Mouse (Mus musculus): ENCODE measurements around the gene Gm21992. TPM values are rescaled to one million over a fixed set of nuclear protein-coding genes. Genes with fewer than 3 reads are reported as not detected.

The Gm21992 gene
- polyA plus RNA-seq, 1 experiment from 2014 or later: 26.7 TPM

- peaks cover 95% of the 10 kb centered on the region for H3K36me3 ChIP-seq
- WGBS: 94% methylated on average over 6 of the region's 6 CpGs
- no peak overlapping the region for H3K27ac ChIP-seq
- no peak for DNase-seq (ENCODE audit: low spot score)
- H3K4me3 ChIP-seq: no peak overlapping the region
- no peaks in the 10 kb centered on the region for H3K9me3 ChIP-seq
- H3K27me3 ChIP-seq (ENCODE audit: insufficient read depth, poor library complexity, severe bottlenecking): no peaks in the 10 kb centered on the region
- no peaks in the 10 kb centered on the region for H3K4me1 ChIP-seq (replicated peaks)
These were observed 69.2 kb downstream of the Gm21992 start for GRCm38 (mm10) chr19:4742229-4742628.

GRCm38 (mm10) chr19:4741482-4741881 lies 69.9 kb downstream of the Gm21992 start:
- H3K27me3 ChIP-seq (ENCODE audit: insufficient read depth, poor library complexity, severe bottlenecking): no peaks in the 10 kb centered on the region
- no peaks in the 10 kb centered on the region for H3K4me1 ChIP-seq (replicated peaks)
- H3K4me3 ChIP-seq: no peak overlapping the region
- H3K36me3 ChIP-seq: peaks cover 95% of the 10 kb centered on the region
- H3K27ac ChIP-seq: no peak overlapping the region
- no peaks in the 10 kb centered on the region for H3K9me3 ChIP-seq
- DNase-seq (ENCODE audit: low spot score): no peak
- WGBS: 83% methylated on average over 10 of the region's 10 CpGs

- no peaks in the 10 kb centered on the region for H3K9me3 ChIP-seq
- H3K4me3 ChIP-seq: no peak overlapping the region
- H3K36me3 ChIP-seq: peaks cover 90% of the 10 kb centered on the region
- WGBS: 87% methylated on average over 5 of the region's 5 CpGs
- no peak for DNase-seq (ENCODE audit: low spot score)
- no peaks in the 10 kb centered on the region for H3K27me3 ChIP-seq (ENCODE audit: insufficient read depth, poor library complexity, severe bottlenecking)
- no peaks in the 10 kb centered on the region for H3K4me1 ChIP-seq (replicated peaks)
- no peak overlapping the region for H3K27ac ChIP-seq
These were observed 71.7 kb downstream of the Gm21992 start for GRCm38 (mm10) chr19:4739762-4740161.

- WGBS: 94% methylated on average over 11 of the region's 11 CpGs
- Histone ChIP-seq H3K4me3 (no peak overlapping the region), H3K36me3 (peaks cover 90% of the 10 kb centered on the region), H3K4me1 (replicated peaks) (no peaks in the 10 kb centered on the region), H3K27ac (no peak overlapping the region), H3K9me3 (no peaks in the 10 kb centered on the region), H3K27me3 (ENCODE audit: insufficient read depth, poor library complexity, severe bottlenecking) (no peaks in the 10 kb centered on the region)
- no peak for DNase-seq (ENCODE audit: low spot score)
These were observed 72.4 kb downstream of the Gm21992 start for GRCm38 (mm10) chr19:4739053-4739452.

- Histone ChIP-seq H3K9me3 (no peaks in the 10 kb centered on the region), H3K27ac (no peak overlapping the region), H3K36me3 (peaks cover 95% of the 10 kb centered on the region), H3K4me1 (replicated peaks) (no peaks in the 10 kb centered on the region), H3K4me3 (no peak overlapping the region), H3K27me3 (ENCODE audit: insufficient read depth, poor library complexity, severe bottlenecking) (no peaks in the 10 kb centered on the region)
- DNase-seq (ENCODE audit: low spot score): no peak
- 91% methylated on average over 13 of the region's 13 CpGs for WGBS
These were observed 73.5 kb downstream of the Gm21992 start for GRCm38 (mm10) chr19:4737866-4738265.

- H3K4me3 ChIP-seq: no peak overlapping the region
- 94% methylated on average over 3 of the region's 3 CpGs for WGBS
- H3K36me3 ChIP-seq: peaks cover 88% of the 10 kb centered on the region
- H3K27me3 ChIP-seq (ENCODE audit: insufficient read depth, poor library complexity, severe bottlenecking): no peaks in the 10 kb centered on the region
- DNase-seq (ENCODE audit: low spot score): no peak
- H3K9me3 ChIP-seq: no peaks in the 10 kb centered on the region
- H3K4me1 ChIP-seq (replicated peaks): no peaks in the 10 kb centered on the region
- H3K27ac ChIP-seq: no peak overlapping the region
These were observed 78.4 kb downstream of the Gm21992 start for GRCm38 (mm10) chr19:4733052-4733451.

- H3K36me3 ChIP-seq: peaks cover 89% of the 10 kb centered on the region
- WGBS: 92% methylated on average over 9 of the region's 9 CpGs
- DNase-seq (ENCODE audit: low spot score): no peak
- H3K27ac ChIP-seq: no peak overlapping the region
- H3K27me3 ChIP-seq (ENCODE audit: insufficient read depth, poor library complexity, severe bottlenecking): no peaks in the 10 kb centered on the region
- no peak overlapping the region for H3K4me3 ChIP-seq
- H3K9me3 ChIP-seq: no peaks in the 10 kb centered on the region
- no peaks in the 10 kb centered on the region for H3K4me1 ChIP-seq (replicated peaks)
These were observed 82.2 kb downstream of the Gm21992 start for GRCm38 (mm10) chr19:4729186-4729585.

GRCm38 (mm10) chr19:4720671-4721244 lies 90.7 kb downstream of the Gm21992 start:
- H3K36me3 ChIP-seq: peaks cover 48% of the 10 kb centered on the region
- H3K27ac ChIP-seq: peak overlapping the region; percentile 78
- no peaks in the 10 kb centered on the region for H3K9me3 ChIP-seq
- peak; percentile 35 for DNase-seq (ENCODE audit: low spot score)
- 18% methylated on average over 11 of the region's 11 CpGs for WGBS
- peaks cover 37% of the 10 kb centered on the region for H3K4me1 ChIP-seq (replicated peaks)
- H3K27me3 ChIP-seq (ENCODE audit: insufficient read depth, poor library complexity, severe bottlenecking): peaks cover 23% of the 10 kb centered on the region
- peak overlapping the region; percentile 31 for H3K4me3 ChIP-seq

GRCm38 (mm10) chr19:4720112-4720511 lies 91.3 kb downstream of the Gm21992 start:
- peaks cover 37% of the 10 kb centered on the region for H3K4me1 ChIP-seq (replicated peaks)
- H3K36me3 ChIP-seq: peaks cover 43% of the 10 kb centered on the region
- no peaks in the 10 kb centered on the region for H3K9me3 ChIP-seq
- no peak for DNase-seq (ENCODE audit: low spot score)
- H3K27ac ChIP-seq: no peak overlapping the region
- peak overlapping the region; percentile 31; the same call in 1 of the 2 replicates for H3K4me3 ChIP-seq
- peaks cover 23% of the 10 kb centered on the region for H3K27me3 ChIP-seq (ENCODE audit: insufficient read depth, poor library complexity, severe bottlenecking)
- WGBS: 83% methylated on average over 15 of the region's 15 CpGs

- H3K36me3 ChIP-seq: peaks cover 37% of the 10 kb centered on the region
- H3K9me3 ChIP-seq: no peaks in the 10 kb centered on the region
- peaks cover 30% of the 10 kb centered on the region for H3K27me3 ChIP-seq (ENCODE audit: insufficient read depth, poor library complexity, severe bottlenecking)
- 18% methylated on average over 5 of the region's 5 CpGs for whole genome bisulfite sequencing
- H3K4me1 ChIP-seq (replicated peaks): peaks cover 43% of the 10 kb centered on the region
- H3K27ac ChIP-seq: no peak overlapping the region
- DNase-seq (ENCODE audit: low spot score): peak; percentile 61
- peak overlapping the region; percentile 1; the same call in 1 of the 2 replicates for H3K4me3 ChIP-seq
These were observed 92.1 kb downstream of the Gm21992 start for GRCm38 (mm10) chr19:4719351-4719764.

- 29% methylated on average over 12 of the region's 12 CpGs for WGBS
- H3K27me3 ChIP-seq (ENCODE audit: insufficient read depth, poor library complexity, severe bottlenecking): peaks cover 37% of the 10 kb centered on the region
- peak overlapping the region; percentile 24; the same call in 1 of the 2 replicates for H3K27ac ChIP-seq
- no peak for DNase-seq (ENCODE audit: low spot score)
- H3K4me3 ChIP-seq: 0 out of 2 replicates have a peak overlapping the region, but pooled peaks have one; percentile 21
- H3K36me3 ChIP-seq: peaks cover 31% of the 10 kb centered on the region
- H3K9me3 ChIP-seq: no peaks in the 10 kb centered on the region
- peaks cover 49% of the 10 kb centered on the region for H3K4me1 ChIP-seq (replicated peaks)
These were observed 92.7 kb downstream of the Gm21992 start for GRCm38 (mm10) chr19:4718716-4719115.

GRCm38 (mm10) chr19:4717281-4717680 lies 94.1 kb downstream of the Gm21992 start:
- peaks cover 63% of the 10 kb centered on the region for H3K4me1 ChIP-seq (replicated peaks)
- no peak for DNase-seq (ENCODE audit: low spot score)
- no peaks in the 10 kb centered on the region for H3K9me3 ChIP-seq
- WGBS: 95% methylated on average over 2 of the region's 2 CpGs
- no peak overlapping the region for H3K4me3 ChIP-seq
- H3K36me3 ChIP-seq: peaks cover 31% of the 10 kb centered on the region
- H3K27me3 ChIP-seq (ENCODE audit: insufficient read depth, poor library complexity, severe bottlenecking): peaks cover 51% of the 10 kb centered on the region
- H3K27ac ChIP-seq: no peak overlapping the region

GRCm38 (mm10) chr19:4716756-4717155 lies 94.7 kb downstream of the Gm21992 start:
- peaks cover 55% of the 10 kb centered on the region for H3K27me3 ChIP-seq (ENCODE audit: insufficient read depth, poor library complexity, severe bottlenecking)
- peaks cover 67% of the 10 kb centered on the region for H3K4me1 ChIP-seq (replicated peaks)
- WGBS: 95% methylated on average over 14 of the region's 14 CpGs
- no peaks in the 10 kb centered on the region for H3K9me3 ChIP-seq
- no peak for DNase-seq (ENCODE audit: low spot score)
- no peak overlapping the region for H3K4me3 ChIP-seq
- no peak overlapping the region for H3K27ac ChIP-seq
- H3K36me3 ChIP-seq: peaks cover 31% of the 10 kb centered on the region
